Mouse (Mus musculus) bone marrow macrophage, adult 2 months (primary cell): ENCODE results near the gene Gm20538.

Experiments used
- CTCF ChIP-seq: IDR thresholded peaks from 2 replicates; pipeline ENCODE4 v1.5.1; 2012; ENCODE audit warnings: low read depth, mild to moderate bottlenecking, low read length, moderate library complexity
- POLR2A ChIP-seq: IDR thresholded peaks from 2 replicates; pipeline ENCODE4 v1.6.1; 2012; ENCODE audit warnings: mild to moderate bottlenecking, low read depth, low read length, borderline replicate concordance

- TF ChIP-seq POLR2A (no peak), CTCF (no peak)
Measured at GRCm38 (mm10) chr19:44553286-44553685, 655 bp upstream of the Gm20538 start.
